Mouse (Mus musculus) olfactory bulb, adult 2 months (tissue): ENCODE data around the gene Zfp764.

ENCODE experiments used
- CTCF ChIP-seq: fragments of 200-500 bp; IDR thresholded peaks from 2 replicates; pipeline ENCODE4 v1.5.1; 2012; ENCODE audit warnings: low read depth, mild to moderate bottlenecking, low read length, moderate library complexity; ENCODE audit not compliant: insufficient read depth
- POLR2A ChIP-seq: fragments of 200-500 bp; IDR thresholded peaks from 2 replicates; pipeline ENCODE4 v1.6.1; 2012; ENCODE audit warnings: mild to moderate bottlenecking, low read depth, low read length, moderate library complexity; ENCODE audit not compliant: insufficient read depth

GRCm38 (mm10) chr7:127361449-127361848 is 45.2 kb downstream of the Zfp764 start:
- no peak for TF ChIP-seq CTCF
- no peak for TF ChIP-seq POLR2A
